In the genomic region with DNA sequence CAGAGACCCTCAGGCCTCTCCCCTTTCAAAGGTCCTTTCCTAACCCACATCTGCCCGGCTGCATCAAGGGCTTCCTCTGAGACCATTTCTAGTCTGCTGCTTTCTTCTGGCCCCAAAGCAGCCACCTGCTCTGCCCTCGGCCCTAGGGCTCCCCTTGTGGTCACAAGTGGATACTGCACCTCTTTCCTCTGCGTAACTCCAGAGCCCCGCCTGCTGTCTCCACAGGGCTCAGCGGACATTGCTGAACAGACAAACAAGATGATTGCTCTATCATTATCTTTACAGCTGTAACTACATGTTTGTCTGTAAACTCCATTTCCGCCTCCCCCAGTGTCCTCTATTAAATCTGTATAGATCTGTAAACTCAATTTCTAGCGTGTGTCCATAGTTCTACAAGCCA, we compare ENCODE assay signal across 9 mouse cellular contexts. TPM values are rescaled to one million over a fixed set of nuclear protein-coding genes. Genes with fewer than 3 reads are reported as not detected.
DNase-seq lines count a peak whose midpoint lies in the region; ATAC-seq and TF ChIP-seq lines count a peak whose summit lies in the region.
"Had no signal": no experiment of that assay in that cellular context is flagged by ENCODE, and none has a peak within 500 bp of the region (broad histone marks: within the 10 kb centered on the region; RNA-seq: fewer than 3 reads in every experiment).

No protein-coding gene starts in this region.

- no peak for TF ChIP-seq POLR2A in cortical plate, adult 2 months (IDR thresholded peaks at IDR 0.05; ENCODE audit: extremely low read depth, insufficient read depth, low read length)

- H3K4me2 ChIP-seq in liver, embryonic 14.5 days (ENCODE audit: low read depth): no peak overlapping the region
- H3K4me2 ChIP-seq: limb, embryonic 13.5 days had no signal

- WGBS in liver, embryonic 14.5 days (ENCODE audit: insufficient replicate concordance): 4% methylated on average over 7 of the region's 7 CpGs

- peak; percentile 99 for TF ChIP-seq CTCF in cortical plate, adult 2 months (IDR thresholded peaks at IDR 0.05; ENCODE audit: extremely low read depth, insufficient read depth, low read length)
- TF ChIP-seq CTCF in liver, embryonic 14.5 days (IDR thresholded peaks at IDR 0.05; ENCODE audit: low read depth): peak; percentile 96

- H3K36me3 ChIP-seq in liver, embryonic 14.5 days (replicated peaks; ENCODE audit: control insufficient read depth, insufficient read depth, low read depth): no peaks in the 10 kb centered on the region
- H3K36me3 ChIP-seq: limb, embryonic 13.5 days had no signal

- H3K4me3 ChIP-seq in cortical plate, adult 2 months (ENCODE audit: insufficient read depth, low read length): no peak overlapping the region
- H3K4me3 ChIP-seq in liver, embryonic 14.5 days (ENCODE audit: insufficient read depth in 1 of 2, low read depth in 2 of 2, low read length in 2 of 2): no peak overlapping the region
- H3K4me3 ChIP-seq: limb, embryonic 13.5 days had no signal

- H3K27ac ChIP-seq in cortical plate, adult 2 months (ENCODE audit: insufficient read depth, low read length): no peak overlapping the region
- no peak overlapping the region for H3K27ac ChIP-seq in liver, embryonic 14.5 days
- H3K27ac ChIP-seq: limb, embryonic 13.5 days had no signal

- no peaks in the 10 kb centered on the region for H3K9me3 ChIP-seq in liver, embryonic 14.5 days (ENCODE audit: control insufficient read depth, low read length)
- H3K9me3 ChIP-seq: limb, embryonic 13.5 days had no signal

- H3K9ac ChIP-seq in liver, embryonic 14.5 days (replicated peaks): no peak overlapping the region
- H3K9ac ChIP-seq: limb, embryonic 13.5 days had no signal

- no peak for ATAC-seq in liver, embryonic 14.5 days (ENCODE audit: insufficient read depth)

- intact Hi-C loops in gastrocnemius, postnatal 36 days (cut with DNase I): no loop called here

- DNase-seq in CD8-positive naive resting alpha-beta T cell, adult 2 months (ENCODE audit: low read depth in 2 of 2, low spot score in 2 of 2): peak; percentile 52 to 69
- DNase-seq in adrenal gland, adult (ENCODE audit: inconsistent age in 2 of 2, low spot score in 1 of 2): peak; percentile 76 to 92
- DNase-seq in gastrocnemius, postnatal 36 days: peak; percentile 56 to 64
- DNase-seq in kidney, postnatal 14 days: peak; percentile 78
- peak; percentile 16 to 35 (median 20) for DNase-seq in liver, embryonic 14.5 days (ENCODE audit: low read depth in 3 of 3, low spot score in 3 of 3)
- peak; percentile 73 for DNase-seq in ovary, postnatal 14 days (ENCODE audit: low spot score)
- DNase-seq in thymus, postnatal 10 days (ENCODE audit: low spot score in 2 of 2): peak; percentile 73 to 90

- H3K4me1 ChIP-seq in cortical plate, adult 2 months (ENCODE audit: control insufficient read depth, insufficient read depth, low read length): no peaks in the 10 kb centered on the region
- no peaks in the 10 kb centered on the region for H3K4me1 ChIP-seq in liver, embryonic 14.5 days (replicated peaks; ENCODE audit: control insufficient read depth in 2 of 2, insufficient read depth in 2 of 2, low read length in 1 of 2)
- H3K4me1 ChIP-seq: limb, embryonic 13.5 days had no signal

- TF ChIP-seq EP300 in liver, embryonic 14.5 days (IDR thresholded peaks at IDR 0.05; ENCODE audit: low read depth): no peak

- H3K27me3 ChIP-seq in liver, embryonic 14.5 days (ENCODE audit: control insufficient read depth, insufficient read depth, low read length): no peaks in the 10 kb centered on the region

RNA-seq across cellular contexts. Expression of gene Rapgef1, which starts 37.1 kb away (rescaled TPM):
- polyA plus RNA-seq in cortical plate, adult 2 months (2012; rRNA removed): 85.8 and 91.8 TPM in 2 replicates
- total RNA-seq in gastrocnemius, postnatal 36 days (2021): 100 to 1,000 TPM; 102 to 117 TPM
- 10.1 and 11.1 TPM in 2 replicates for polyA plus RNA-seq in liver, embryonic 14.5 days (2012; rRNA removed)
- 3.9 and 5.5 TPM in 2 replicates for polyA plus RNA-seq in liver, embryonic 14.5 days (2014; fragmentation: Nextera tagmentation; extraction: Ambion mirVana)

Comparison
In these comparisons a context has a peak if more than half of its experiments do, and no peak if none do; other contexts are left out.
1. DNase-seq: peak in every context shown above with its lines; median percentile 84 in adrenal gland, adult; 82 in thymus, postnatal 10 days; 78 in kidney, postnatal 14 days; 73 in ovary, postnatal 14 days; 60 in CD8-positive naive resting alpha-beta T cell, adult 2 months; 60 in gastrocnemius, postnatal 36 days; 20 in liver, embryonic 14.5 days.